Mouse (Mus musculus) limb, embryonic 10.5 days (tissue): ENCODE results near the gene Slc44a1. TPM values are rescaled to one million over a fixed set of nuclear protein-coding genes. Genes with fewer than 3 reads are reported as not detected.

ENCODE experiments used
- DNase-seq: peaks from one replicate; pipeline ENCODE4 v3.0.0-alpha.2; 2017; ENCODE audit warnings: low spot score
- H3K27ac ChIP-seq: fragments of 300-500 bp; sonication (generic); 2 replicates; pipeline ENCODE4 v1.5.1; 2016; ENCODE audit warnings: mild to moderate bottlenecking
- H3K27me3 ChIP-seq: fragments of 300-500 bp; sonication (generic); 2 replicates; pipeline ENCODE4 v1.6.1; 2016; ENCODE audit warnings: low read depth, mild to moderate bottlenecking; ENCODE audit not compliant: poor library complexity, severe bottlenecking
- H3K36me3 ChIP-seq: fragments of 300-500 bp; sonication (generic); 2 replicates; pipeline ENCODE4 v1.6.1; 2016; ENCODE audit warnings: mild to moderate bottlenecking, moderate library complexity
- H3K4me1 ChIP-seq: fragments of 300-500 bp; sonication (generic); 2 replicates; pipeline ENCODE4 v1.6.1; 2016
- H3K4me3 ChIP-seq: fragments of 300-500 bp; sonication (generic); 2 replicates; pipeline ENCODE4 v1.5.1; 2016; ENCODE audit warnings: mild to moderate bottlenecking, moderate library complexity
- H3K9me3 ChIP-seq: fragments of 300-500 bp; sonication (generic); replicated peaks from 2 replicates; pipeline ENCODE4 v1.6.1; 2016; ENCODE audit warnings: mild to moderate bottlenecking
- WGBS: fragments of 180-500 bp; shearing (Covaris S2); methylation state at CpG from one replicate; pipeline ENCODE4 v1.1.7; 2016; 5-methylcytosine and 5-hydroxymethylcytosine counted together
- polyA plus RNA-seq: library from polyadenylated mRNA; unstranded; fragments of >200 nt; fragmentation: Nextera tagmentation; extraction: Ambion mirVana; gene quantifications from 2 replicates; pipeline ENCODE4 v1.2.1, GENCODE M21; 2016

The Slc44a1 gene
- polyA plus RNA-seq, 1 experiment from 2014 or later = 18.3 TPM

GRCm38 (mm10) chr4:53491269-53491668 lies 51.1 kb downstream of the Slc44a1 start:
- Histone ChIP-seq H3K9me3 (no peaks in the 10 kb centered on the region), H3K4me1 (no peaks in the 10 kb centered on the region), H3K36me3 (no peaks in the 10 kb centered on the region), H3K27ac (no peak overlapping the region), H3K27me3 (no peaks in the 10 kb centered on the region), H3K4me3 (no peak overlapping the region)
- no peak for DNase-seq
- 92% methylated on average over 4 of the region's 4 CpGs for WGBS

DNA sequence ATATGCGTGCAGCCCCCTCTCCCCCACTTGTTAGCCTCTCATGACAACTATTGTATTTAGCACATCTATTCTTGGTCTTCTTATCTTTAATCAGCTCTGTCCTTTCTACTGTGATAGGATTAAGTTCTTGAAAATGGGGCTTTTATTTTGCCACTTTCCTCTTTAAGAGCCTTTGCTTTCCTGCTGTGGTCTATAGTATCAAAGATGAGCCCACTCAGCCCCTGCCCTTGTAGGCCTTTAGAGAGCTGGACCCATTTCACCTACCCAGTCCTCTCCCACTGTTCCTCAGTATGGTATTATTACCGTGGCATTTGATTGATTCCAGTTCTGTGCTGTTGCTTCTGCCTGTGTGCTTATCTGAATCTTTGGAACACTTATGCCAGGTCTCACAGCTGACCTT lies 55.4 kb downstream of the Slc44a1 start:
- no peak for DNase-seq
- Histone ChIP-seq H3K27ac (no peak overlapping the region), H3K27me3 (no peaks in the 10 kb centered on the region), H3K4me3 (no peak overlapping the region), H3K36me3 (no peaks in the 10 kb centered on the region), H3K4me1 (no peaks in the 10 kb centered on the region), H3K9me3 (no peaks in the 10 kb centered on the region)
- 69% methylated on average over 2 of the region's 2 CpGs for WGBS

GRCm38 (mm10) chr4:53502764-53503163 lies 62.6 kb downstream of the Slc44a1 start:
- H3K27me3 ChIP-seq = no peaks in the 10 kb centered on the region
- no peak overlapping the region for H3K4me3 ChIP-seq
- no peaks in the 10 kb centered on the region for H3K36me3 ChIP-seq
- DNase-seq = no peak
- no peaks in the 10 kb centered on the region for H3K4me1 ChIP-seq
- H3K9me3 ChIP-seq = no peaks in the 10 kb centered on the region
- H3K27ac ChIP-seq = no peak overlapping the region
- WGBS = 99% methylated on average over 2 of the region's 2 CpGs

GRCm38 (mm10) chr4:53512131-53512916 lies 72.1 kb downstream of the Slc44a1 start:
- Histone ChIP-seq H3K4me1 (peaks cover 21% of the 10 kb centered on the region), H3K36me3 (no peaks in the 10 kb centered on the region), H3K9me3 (no peaks in the 10 kb centered on the region), H3K27ac (no peak overlapping the region), H3K27me3 (no peaks in the 10 kb centered on the region), H3K4me3 (no peak overlapping the region)
- WGBS = 58% methylated on average over 15 of the region's 15 CpGs
- DNase-seq = no peak

- 0 out of 2 replicates have a peak overlapping the region, but pooled peaks have one; percentile 3 for H3K27ac ChIP-seq
- H3K9me3 ChIP-seq = no peaks in the 10 kb centered on the region
- no peaks in the 10 kb centered on the region for H3K27me3 ChIP-seq
- peaks cover 21% of the 10 kb centered on the region for H3K4me1 ChIP-seq
- H3K36me3 ChIP-seq = no peaks in the 10 kb centered on the region
- no peak overlapping the region for H3K4me3 ChIP-seq
- WGBS = 74% methylated on average over 11 of the region's 11 CpGs
- no peak for DNase-seq
Observed at GRCm38 (mm10) chr4:53513276-53514081, 73.3 kb downstream of the Slc44a1 start.

- Histone ChIP-seq H3K27ac (no peak overlapping the region), H3K4me3 (no peak overlapping the region), H3K27me3 (no peaks in the 10 kb centered on the region), H3K4me1 (peaks cover 21% of the 10 kb centered on the region), H3K36me3 (no peaks in the 10 kb centered on the region), H3K9me3 (no peaks in the 10 kb centered on the region)
- DNase-seq = no peak
- WGBS = 88% methylated on average over 6 of the region's 6 CpGs
Observed at GRCm38 (mm10) chr4:53516011-53516532, 75.9 kb downstream of the Slc44a1 start.

DNA sequence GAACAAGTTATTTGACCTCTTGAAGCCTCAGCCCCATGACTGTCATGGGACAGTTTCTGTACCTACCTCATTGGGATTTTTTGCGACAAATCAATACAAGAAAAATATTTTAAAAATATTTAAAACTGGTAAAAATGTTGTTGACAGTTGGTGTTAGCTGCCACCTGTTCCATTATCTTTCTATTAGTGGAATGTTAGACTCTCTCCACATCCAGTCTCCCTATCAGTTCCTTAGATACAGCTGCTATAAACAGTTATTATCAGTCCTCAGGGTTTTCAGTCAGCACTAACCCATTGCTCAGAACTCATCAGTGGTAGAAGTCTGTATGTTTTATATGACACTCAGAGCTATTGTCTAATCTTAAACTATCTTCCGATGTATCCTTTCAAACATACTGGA lies 79.2 kb downstream of the Slc44a1 start:
- Histone ChIP-seq H3K27ac (no peak overlapping the region), H3K27me3 (no peaks in the 10 kb centered on the region), H3K4me1 (no peaks in the 10 kb centered on the region), H3K9me3 (no peaks in the 10 kb centered on the region), H3K36me3 (no peaks in the 10 kb centered on the region), H3K4me3 (no peak overlapping the region)
- 92% methylated on average over 2 of the region's 2 CpGs for WGBS
- no peak for DNase-seq

GRCm38 (mm10) chr4:53521028-53521427 lies 80.8 kb downstream of the Slc44a1 start:
- no peaks in the 10 kb centered on the region for H3K36me3 ChIP-seq
- H3K9me3 ChIP-seq = no peaks in the 10 kb centered on the region
- no peaks in the 10 kb centered on the region for H3K4me1 ChIP-seq
- DNase-seq = no peak
- H3K27me3 ChIP-seq = no peaks in the 10 kb centered on the region
- no peak overlapping the region for H3K4me3 ChIP-seq
- H3K27ac ChIP-seq = no peak overlapping the region
- 60% methylated on average over 8 of the region's 8 CpGs for whole genome bisulfite sequencing

DNA sequence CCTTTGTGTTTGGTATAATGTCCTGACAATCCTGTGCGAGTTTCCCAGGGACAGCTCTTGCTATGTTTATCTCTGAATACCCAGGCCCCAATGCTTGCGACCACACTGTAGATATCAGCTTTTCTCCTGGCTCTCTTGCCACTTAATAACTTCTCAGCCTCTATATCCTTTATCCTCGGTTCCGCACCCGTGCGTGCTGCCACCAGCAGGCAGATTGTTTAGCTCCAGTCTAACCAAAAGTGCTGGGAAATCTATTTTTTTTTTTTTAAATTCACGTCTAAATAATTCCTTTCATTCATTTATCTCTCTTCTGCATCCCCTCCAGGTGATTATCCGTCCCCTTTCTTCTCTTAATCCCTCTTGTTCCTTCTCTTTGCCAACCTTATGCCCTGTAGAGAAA lies 82.4 kb downstream of the Slc44a1 start:
- H3K4me1 ChIP-seq = no peaks in the 10 kb centered on the region
- no peak for DNase-seq
- no peak overlapping the region for H3K4me3 ChIP-seq
- H3K27ac ChIP-seq = no peak overlapping the region
- no peaks in the 10 kb centered on the region for H3K36me3 ChIP-seq
- WGBS = 85% methylated on average over 8 of the region's 8 CpGs
- no peaks in the 10 kb centered on the region for H3K27me3 ChIP-seq
- no peaks in the 10 kb centered on the region for H3K9me3 ChIP-seq

DNA sequence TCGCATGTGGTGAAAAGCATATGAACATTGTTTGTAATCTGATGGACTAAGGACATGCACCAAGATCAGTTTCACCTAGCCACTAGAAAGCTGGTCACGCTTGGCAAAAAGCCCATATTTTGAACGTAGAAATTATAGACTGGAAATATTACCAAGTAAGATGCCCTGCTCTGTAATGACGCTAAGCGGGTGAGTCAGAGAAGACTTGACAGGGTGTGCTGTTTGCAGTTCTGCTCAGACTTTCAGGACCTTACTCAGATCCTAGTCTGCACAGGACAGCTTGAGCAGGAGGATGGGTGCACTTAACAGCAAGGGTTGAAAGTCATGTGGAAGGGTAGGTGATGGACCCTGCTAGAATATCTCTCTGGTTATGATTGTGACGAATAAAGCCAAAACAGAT lies 85.3 kb downstream of the Slc44a1 start:
- no peaks in the 10 kb centered on the region for H3K9me3 ChIP-seq
- H3K27me3 ChIP-seq = no peaks in the 10 kb centered on the region
- no peak for DNase-seq
- 94% methylated on average over 6 of the region's 6 CpGs for WGBS
- H3K27ac ChIP-seq = no peak overlapping the region
- no peak overlapping the region for H3K4me3 ChIP-seq
- no peaks in the 10 kb centered on the region for H3K36me3 ChIP-seq
- no peaks in the 10 kb centered on the region for H3K4me1 ChIP-seq

DNA sequence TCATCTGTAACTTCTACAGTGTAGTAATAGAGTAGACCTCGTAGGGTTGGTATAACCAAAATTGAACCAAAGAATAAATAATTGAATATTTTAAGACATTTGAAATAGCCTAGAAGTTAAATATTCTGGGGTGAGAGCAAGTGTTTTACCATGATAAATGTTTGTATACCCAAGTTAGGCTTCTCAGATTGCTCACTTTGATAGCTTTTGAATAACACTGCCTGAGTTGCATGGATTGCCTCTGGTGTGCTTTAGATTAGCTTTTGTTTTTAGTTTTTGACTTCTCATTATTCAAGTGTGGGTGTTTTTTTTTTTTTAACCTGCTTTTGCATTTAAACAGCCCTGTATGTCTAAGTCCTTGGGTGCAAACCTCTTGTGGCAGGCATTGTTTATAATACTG lies 85.8 kb downstream of the Slc44a1 start:
- Histone ChIP-seq H3K9me3 (no peaks in the 10 kb centered on the region), H3K4me1 (no peaks in the 10 kb centered on the region), H3K27me3 (no peaks in the 10 kb centered on the region), H3K4me3 (no peak overlapping the region), H3K36me3 (no peaks in the 10 kb centered on the region), H3K27ac (no peak overlapping the region)
- WGBS = 87% methylated on average over 1 of the region's 1 CpGs
- DNase-seq = no peak

DNA sequence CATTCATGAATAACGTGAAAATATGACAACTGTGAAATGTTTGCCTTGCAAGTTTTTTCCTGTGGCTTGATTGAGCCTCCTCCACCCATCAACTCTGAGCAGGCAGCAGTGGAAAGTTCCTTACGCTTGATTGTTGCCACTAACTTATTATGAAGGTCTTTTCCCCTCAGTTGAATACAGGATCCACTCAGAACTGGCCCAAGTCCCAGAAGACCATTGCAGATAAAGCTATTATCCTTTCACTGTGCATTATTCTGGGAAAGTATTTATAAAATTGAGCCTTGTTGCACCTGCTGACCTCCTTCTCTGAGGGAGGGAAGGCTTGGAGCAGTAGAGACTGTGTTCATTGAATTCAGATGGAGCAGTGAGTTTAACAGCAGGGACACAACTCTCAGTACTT lies 86.2 kb downstream of the Slc44a1 start:
- 69% methylated on average over 2 of the region's 2 CpGs for WGBS
- no peak overlapping the region for H3K27ac ChIP-seq
- H3K4me1 ChIP-seq = no peaks in the 10 kb centered on the region
- no peaks in the 10 kb centered on the region for H3K27me3 ChIP-seq
- no peak overlapping the region for H3K4me3 ChIP-seq
- no peaks in the 10 kb centered on the region for H3K9me3 ChIP-seq
- no peak for DNase-seq
- no peaks in the 10 kb centered on the region for H3K36me3 ChIP-seq

- no peak for DNase-seq
- H3K9me3 ChIP-seq = no peaks in the 10 kb centered on the region
- H3K36me3 ChIP-seq = no peaks in the 10 kb centered on the region
- H3K4me3 ChIP-seq = no peak overlapping the region
- no peaks in the 10 kb centered on the region for H3K27me3 ChIP-seq
- 93% methylated on average over 12 of the region's 12 CpGs for WGBS
- H3K27ac ChIP-seq = no peak overlapping the region
- H3K4me1 ChIP-seq = no peaks in the 10 kb centered on the region
Observed at GRCm38 (mm10) chr4:53535795-53536194, 95.6 kb downstream of the Slc44a1 start.
